Mouse (Mus musculus) left cerebral cortex, adult 11 months (tissue): ENCODE data around the gene Tnrc18.
A peak's percentile ranks its signal among the peaks of the same experiment; 100 is the strongest.

Source experiments
- DNase-seq: peaks from one replicate; pipeline ENCODE4 v3.0.0; 2022; ENCODE audit warnings: low spot score

Tnrc18 gene

GRCm38 (mm10) chr5:142718486-142718885, 99.0 kb downstream of the Tnrc18 start:
- DNase-seq, result no peak

- peak; percentile 69 for DNase-seq
Observed at GRCm38 (mm10) chr5:142718037-142718436, 99.4 kb downstream of the Tnrc18 start.

DNA sequence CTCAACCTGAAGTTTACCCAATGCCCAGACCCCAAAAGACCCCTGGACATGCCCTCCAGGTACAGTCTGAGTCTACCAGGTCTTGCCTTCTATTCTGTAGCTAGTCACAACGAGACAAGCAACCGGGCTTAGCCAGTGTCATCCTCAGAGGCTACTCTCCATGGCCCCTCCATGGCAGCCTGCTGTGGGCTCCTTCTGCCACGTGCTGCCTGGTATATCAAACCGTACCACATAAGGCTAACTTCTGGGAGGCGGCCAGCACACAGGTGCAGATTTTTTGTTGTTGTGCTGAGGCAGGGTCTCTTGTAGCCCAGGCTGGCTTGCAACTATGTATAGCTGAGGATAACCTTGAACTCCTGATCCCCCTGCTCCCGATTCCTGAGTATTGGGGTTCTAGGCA, 101.4 kb downstream of the Tnrc18 start:
- no peak for DNase-seq

DNA sequence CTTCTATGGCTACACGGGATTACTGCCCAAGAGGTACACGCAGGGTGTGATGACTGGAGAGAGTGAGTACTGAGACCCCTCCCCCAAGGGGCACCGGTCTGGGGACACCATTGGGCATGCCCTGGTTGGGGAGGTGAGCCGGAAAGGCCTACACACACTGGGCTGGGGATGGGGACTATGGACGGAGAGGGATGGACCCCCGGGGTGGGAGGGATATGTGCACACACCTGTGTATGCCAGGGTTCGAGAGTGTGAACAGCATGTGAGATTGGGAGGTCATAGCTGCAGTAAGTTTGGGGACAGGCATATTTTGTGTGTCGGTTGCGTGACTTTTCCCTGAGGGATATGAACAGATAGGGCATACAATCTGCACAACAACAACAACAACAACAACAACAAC, 102.4 kb downstream of the Tnrc18 start:
- no peak for DNase-seq

- no peak for DNase-seq
Observed at GRCm38 (mm10) chr5:142713966-142714365, 103.5 kb downstream of the Tnrc18 start.

DNA sequence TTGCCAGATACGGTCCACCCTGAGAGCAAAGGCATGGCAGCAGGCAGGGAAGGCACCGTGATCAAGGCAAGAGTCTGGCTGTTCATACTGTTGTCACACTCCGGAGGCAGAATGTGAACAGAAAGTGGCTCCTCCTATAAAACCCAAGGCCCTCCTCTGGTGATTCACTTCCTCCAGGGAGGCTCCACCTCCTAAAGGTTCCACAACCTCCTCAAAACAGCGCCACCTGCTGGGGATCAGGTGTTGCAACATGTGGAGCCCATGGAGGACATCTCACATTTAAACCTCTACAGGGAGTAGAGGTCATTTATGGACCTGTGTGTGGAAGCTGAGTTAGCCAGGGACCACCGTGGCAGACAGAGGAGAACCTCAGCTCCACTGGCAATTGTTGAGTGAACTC, 105.1 kb downstream of the Tnrc18 start:
- no peak for DNase-seq

DNA sequence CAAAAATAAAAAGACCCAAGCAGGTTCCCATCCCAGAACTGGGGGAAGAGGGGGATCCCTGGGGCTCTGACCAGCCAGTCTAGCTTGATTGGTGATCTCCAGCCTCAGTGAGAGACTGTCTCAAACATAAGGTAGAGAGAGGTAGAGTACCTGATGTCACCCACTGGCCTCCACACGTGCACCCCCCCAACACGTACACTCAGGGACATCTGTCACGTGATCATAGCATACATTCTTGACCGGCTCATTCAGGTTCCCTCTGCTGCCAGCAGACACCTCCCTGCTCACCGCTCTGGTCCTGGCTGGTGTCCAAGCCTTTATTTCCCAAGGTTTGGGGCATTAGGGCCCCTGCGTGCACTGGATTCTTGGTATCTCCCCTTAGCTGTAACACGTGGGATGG, 108.0 kb downstream of the Tnrc18 start:
- DNase-seq, result no peak

- DNase-seq, result no peak
Observed at GRCm38 (mm10) chr5:142707709-142708108, 109.8 kb downstream of the Tnrc18 start.

DNA sequence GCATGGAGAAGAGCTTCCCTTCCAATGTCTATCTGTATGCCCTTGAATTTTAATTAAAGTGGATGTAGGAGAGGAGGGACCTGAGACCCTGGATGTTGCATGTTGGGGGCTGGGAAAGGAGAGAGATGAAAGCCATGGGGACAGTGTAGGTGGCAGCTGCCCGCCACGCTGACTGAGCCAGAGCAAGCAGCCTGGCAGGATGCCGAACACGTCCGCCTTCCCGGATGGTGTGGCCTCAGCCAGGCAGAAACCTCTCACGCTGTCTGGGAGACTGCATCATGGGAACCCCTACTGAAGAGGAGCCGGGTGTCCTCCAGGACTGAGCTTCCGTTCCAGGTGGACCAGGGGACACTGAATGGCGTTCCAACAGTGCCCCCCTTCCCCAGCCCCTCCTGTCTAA, 113.9 kb downstream of the Tnrc18 start:
- DNase-seq, result no peak

- DNase-seq, result no peak
Observed at GRCm38 (mm10) chr5:142702511-142703138, 114.8 kb downstream of the Tnrc18 start.

- no peak for DNase-seq
Observed at GRCm38 (mm10) chr5:142701651-142702510, 115.6 kb downstream of the Tnrc18 start.

DNA sequence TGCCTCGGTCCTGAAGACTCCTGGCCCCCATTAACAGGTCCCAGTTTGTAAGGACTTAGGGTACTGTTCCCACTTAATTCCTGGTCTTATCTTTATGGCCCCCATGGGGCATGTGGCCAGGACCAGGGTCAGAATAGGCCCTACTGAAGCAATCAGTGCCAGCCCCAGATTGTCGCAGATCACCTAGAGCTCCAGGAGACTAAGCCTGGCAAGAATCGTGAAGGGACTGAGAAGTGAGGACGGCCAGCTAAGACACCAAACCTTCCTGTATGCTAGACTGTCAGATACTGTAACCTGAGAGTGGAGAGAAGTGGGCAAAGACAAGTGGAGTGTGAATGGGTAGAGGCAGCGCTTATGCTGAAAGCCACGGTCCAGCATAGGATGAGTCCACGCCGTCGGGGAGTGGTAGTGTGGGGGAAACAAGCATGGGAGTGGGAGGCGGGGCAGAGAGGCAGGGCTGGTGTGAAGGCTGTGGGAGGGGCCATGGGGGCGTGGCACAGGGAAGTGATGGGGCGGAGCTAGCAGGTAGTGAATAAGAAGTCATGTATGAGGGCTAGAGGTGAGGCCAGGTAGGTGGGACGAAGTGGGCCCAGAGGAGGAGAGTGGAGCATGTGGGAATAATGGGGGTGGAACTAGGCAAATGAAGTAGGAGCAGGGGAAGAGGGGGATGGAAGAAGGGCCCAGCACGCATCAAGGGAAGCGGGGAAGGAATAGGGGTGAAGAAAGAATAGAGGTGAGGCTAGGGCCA, 116.4 kb downstream of the Tnrc18 start:
- DNase-seq, result no peak

DNA sequence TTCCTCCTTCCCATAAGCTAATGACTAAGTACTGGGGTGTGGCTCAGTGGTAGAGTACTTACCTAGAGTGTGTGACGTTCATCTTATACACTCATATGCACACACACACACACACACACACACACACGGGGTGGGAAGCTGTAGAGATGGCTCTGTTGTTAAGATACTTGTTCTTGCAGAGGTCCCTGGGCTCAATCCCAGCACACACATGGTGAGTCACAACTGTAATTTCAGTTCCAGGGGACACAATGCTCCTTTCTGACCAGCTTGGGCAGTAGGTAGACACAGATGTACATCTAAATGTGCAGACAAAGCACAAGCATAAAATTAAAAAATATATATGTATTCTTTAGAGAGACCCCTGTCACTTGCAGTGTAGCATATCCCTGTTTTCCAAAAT, 119.7 kb downstream of the Tnrc18 start:
- DNase-seq, result no peak

DNA sequence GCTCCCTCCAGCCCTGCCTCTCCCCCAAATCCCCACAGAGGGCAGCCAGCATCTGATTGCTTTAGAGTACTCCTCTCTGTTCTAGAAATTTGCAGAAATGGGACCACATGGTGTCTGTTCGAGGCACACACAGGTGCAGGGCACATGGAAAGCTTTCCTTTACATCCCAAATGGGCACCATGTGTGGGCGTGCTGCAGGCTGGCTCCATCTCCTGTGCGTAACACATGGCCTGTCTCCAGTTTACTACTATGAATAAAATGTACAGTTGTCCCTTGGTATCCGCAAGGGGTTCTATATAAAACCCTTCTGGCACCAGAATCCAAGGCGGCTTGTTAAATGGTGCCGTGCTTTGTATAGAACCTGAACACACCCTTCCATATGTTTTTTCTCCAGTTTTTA, 120.6 kb downstream of the Tnrc18 start:
- DNase-seq, result peak; percentile 73

GRCm38 (mm10) chr5:142696258-142696657, 121.2 kb downstream of the Tnrc18 start:
- DNase-seq, result no peak

DNA sequence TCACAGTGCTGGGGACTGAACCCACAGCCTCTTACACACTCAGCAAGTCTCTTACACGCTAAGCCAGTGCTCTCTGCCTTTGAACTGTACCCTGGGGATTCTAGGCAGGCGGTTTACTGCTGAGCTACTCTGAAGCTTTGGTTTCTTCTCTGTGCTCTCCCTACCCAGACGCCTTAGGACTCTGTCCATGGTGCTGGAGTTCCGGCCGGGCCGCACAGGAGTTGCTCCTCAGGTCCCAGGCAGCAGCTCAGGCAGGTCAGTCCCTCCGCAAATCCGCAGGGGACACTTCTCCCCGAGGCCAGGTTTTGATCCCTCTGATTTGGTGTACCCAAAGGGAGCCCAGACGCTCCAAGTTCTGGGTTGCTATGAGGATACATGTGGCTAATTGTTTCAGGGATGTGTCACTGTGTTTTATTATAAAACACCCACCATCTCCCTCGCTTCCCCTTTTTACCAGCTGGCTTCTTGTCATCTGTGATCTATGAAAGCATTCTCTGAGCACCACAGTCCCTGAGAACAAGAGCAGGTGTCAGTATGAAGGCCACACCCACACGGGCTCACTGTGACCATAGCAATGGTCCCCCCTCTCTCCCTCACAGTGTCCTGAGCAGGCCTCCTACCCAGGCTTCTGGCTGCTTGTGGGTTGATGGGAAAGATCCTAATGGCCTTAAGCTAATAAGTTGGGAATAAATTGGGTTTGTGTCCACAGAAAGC, 122.7 kb downstream of the Tnrc18 start:
- DNase-seq, result no peak

GRCm38 (mm10) chr5:142693738-142694430, 123.6 kb downstream of the Tnrc18 start:
- DNase-seq, result no peak

- no peak for DNase-seq
Observed at GRCm38 (mm10) chr5:142692971-142693737, 124.3 kb downstream of the Tnrc18 start.

GRCm38 (mm10) chr5:142692248-142692647, 125.2 kb downstream of the Tnrc18 start, which contains the start of gene Slc29a4:
Slc29a4 (plus strand) TSS chr5:142692512.
- no peak for DNase-seq

DNA sequence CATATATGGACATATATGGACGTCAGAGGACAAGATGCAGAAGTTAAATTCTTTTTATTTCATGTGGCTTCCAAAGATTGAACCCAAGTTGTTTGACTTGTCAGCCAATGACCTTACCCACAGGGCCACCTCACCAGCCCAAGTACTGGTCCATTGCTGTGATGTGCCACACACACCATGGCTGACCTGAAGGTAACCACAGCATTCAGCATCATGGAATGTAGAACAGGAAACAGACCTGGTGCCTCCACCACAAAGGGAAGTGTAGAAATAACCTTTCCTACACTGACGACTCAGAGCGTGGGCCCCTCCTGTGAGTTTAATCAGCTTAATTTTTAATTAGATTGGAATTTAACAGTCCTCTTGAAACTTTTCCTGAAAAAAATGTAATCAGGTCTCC, 127.1 kb downstream of the Tnrc18 start:
- no peak for DNase-seq

GRCm38 (mm10) chr5:142688866-142689265, 128.6 kb downstream of the Tnrc18 start:
- no peak for DNase-seq
